Mouse (Mus musculus) midbrain, embryonic 11.5 days (tissue): ENCODE data around the gene Ccdc116. TPM values are rescaled to one million over a fixed set of nuclear protein-coding genes. Genes with fewer than 3 reads are reported as not detected.

Source experiments
- ATAC-seq: fragments of 200-750 bp; cut with Nextera tagmentation; 2 replicates; pipeline ENCODE4 v1.8.0; 2017; ENCODE audit warnings: moderate TSS enrichment, moderate library complexity; ENCODE audit not compliant: low FRiP score
- DNase-seq: peaks from one replicate; pipeline ENCODE4 v3.0.0; 2015; ENCODE audit warnings: low spot score; ENCODE audit errors: missing footprints
- H3K27ac ChIP-seq: fragments of 300-500 bp; sonication (generic); 2 replicates; pipeline ENCODE4 v1.5.1; 2014; ENCODE audit warnings: low read depth, low read length
- H3K27me3 ChIP-seq: fragments of 300-500 bp; sonication (generic); 2 replicates; pipeline ENCODE4 v1.6.1; 2014; ENCODE audit warnings: mild to moderate bottlenecking, low read length, moderate library complexity, mixed read lengths; ENCODE audit not compliant: control insufficient read depth, insufficient read depth
- H3K36me3 ChIP-seq: fragments of 300-500 bp; sonication (generic); 2 replicates; pipeline ENCODE4 v1.6.1; 2014; ENCODE audit warnings: mild to moderate bottlenecking, low read length, moderate library complexity, mixed read lengths; ENCODE audit not compliant: control insufficient read depth, insufficient read depth
- H3K4me1 ChIP-seq: fragments of 300-500 bp; sonication (generic); 2 replicates; pipeline ENCODE4 v1.6.1; 2014; ENCODE audit warnings: low read length; ENCODE audit not compliant: control insufficient read depth, insufficient read depth
- H3K4me2 ChIP-seq: fragments of 300-500 bp; sonication (generic); 2 replicates; pipeline ENCODE4 v1.6.1; 2014; ENCODE audit warnings: mild to moderate bottlenecking, moderate library complexity
- H3K4me3 ChIP-seq: fragments of 300-500 bp; sonication (generic); 2 replicates; pipeline ENCODE4 v1.5.1; 2014; ENCODE audit warnings: low read depth, low read length
- H3K9ac ChIP-seq: fragments of 300-500 bp; sonication (generic); 2 replicates; pipeline ENCODE4 v1.6.1; 2014; ENCODE audit warnings: low read length
- H3K9me3 ChIP-seq: fragments of 300-500 bp; sonication (generic); 2 replicates; pipeline ENCODE4 v1.6.1; 2016; ENCODE audit warnings: low read length; ENCODE audit not compliant: control insufficient read depth
- WGBS: fragments of 180-500 bp; shearing (Covaris S2); extraction: QIAGEN DNeasy Blood & Tissue Kit; methylation state at CpG from one replicate; pipeline ENCODE4 v1.1.7; 2014; 5-methylcytosine and 5-hydroxymethylcytosine counted together
- microRNA counts: library from miRNA; unstranded; fragments of <30 nt; microRNA quantifications from one replicate; lab custom pipeline; 2015
- microRNA-seq: library from miRNA; unstranded; fragments of <30 nt; microRNA quantifications from one replicate; pipeline ENCODE4, GENCODE M21; 2017
- polyA plus RNA-seq: library from polyadenylated mRNA; unstranded; fragments of >200 nt; fragmentation: Nextera tagmentation; extraction: Ambion mirVana; gene quantifications from 2 replicates; pipeline ENCODE4 v1.2.1, GENCODE M21; 2014

Gene Ccdc116
- polyA plus RNA-seq, 1 experiment from 2014 or later, result 0.40 TPM

DNA sequence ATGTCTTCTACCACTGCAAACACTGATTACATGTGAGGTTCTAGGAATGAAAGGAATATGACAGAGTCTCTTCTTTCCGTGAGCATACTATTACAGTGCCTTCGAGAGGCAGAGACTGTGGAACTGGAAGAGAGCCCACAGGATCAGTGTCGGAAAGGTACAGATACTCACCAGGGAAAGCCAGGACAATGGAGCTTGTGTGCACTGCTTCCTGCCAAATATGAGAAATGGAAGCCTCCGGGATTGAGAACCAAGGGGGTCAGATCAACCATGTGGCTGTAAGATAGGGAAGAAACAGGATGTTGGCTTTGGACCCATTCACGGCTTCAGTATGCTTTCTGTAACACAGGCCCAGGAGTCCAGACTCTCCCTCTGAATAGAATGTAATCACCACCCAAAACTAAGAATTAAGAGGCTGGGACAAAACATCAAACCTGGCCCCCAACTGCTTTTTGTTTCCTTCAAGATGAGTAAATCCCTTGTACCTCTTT lies 29.7 kb downstream of the Ccdc116 start:
- Histone ChIP-seq H3K4me2 (no peak overlapping the region), H3K27me3 (no peaks in the 10 kb centered on the region), H3K36me3 (peaks cover 20% of the 10 kb centered on the region), H3K4me3 (no peak overlapping the region), H3K9me3 (no peaks in the 10 kb centered on the region), H3K9ac (no peak overlapping the region), H3K4me1 (peaks cover 7% of the 10 kb centered on the region), H3K27ac (no peak overlapping the region)
- no peak for DNase-seq
- WGBS, result 94% methylated on average over 5 of the region's 5 CpGs
- ATAC-seq, result no peak

DNA sequence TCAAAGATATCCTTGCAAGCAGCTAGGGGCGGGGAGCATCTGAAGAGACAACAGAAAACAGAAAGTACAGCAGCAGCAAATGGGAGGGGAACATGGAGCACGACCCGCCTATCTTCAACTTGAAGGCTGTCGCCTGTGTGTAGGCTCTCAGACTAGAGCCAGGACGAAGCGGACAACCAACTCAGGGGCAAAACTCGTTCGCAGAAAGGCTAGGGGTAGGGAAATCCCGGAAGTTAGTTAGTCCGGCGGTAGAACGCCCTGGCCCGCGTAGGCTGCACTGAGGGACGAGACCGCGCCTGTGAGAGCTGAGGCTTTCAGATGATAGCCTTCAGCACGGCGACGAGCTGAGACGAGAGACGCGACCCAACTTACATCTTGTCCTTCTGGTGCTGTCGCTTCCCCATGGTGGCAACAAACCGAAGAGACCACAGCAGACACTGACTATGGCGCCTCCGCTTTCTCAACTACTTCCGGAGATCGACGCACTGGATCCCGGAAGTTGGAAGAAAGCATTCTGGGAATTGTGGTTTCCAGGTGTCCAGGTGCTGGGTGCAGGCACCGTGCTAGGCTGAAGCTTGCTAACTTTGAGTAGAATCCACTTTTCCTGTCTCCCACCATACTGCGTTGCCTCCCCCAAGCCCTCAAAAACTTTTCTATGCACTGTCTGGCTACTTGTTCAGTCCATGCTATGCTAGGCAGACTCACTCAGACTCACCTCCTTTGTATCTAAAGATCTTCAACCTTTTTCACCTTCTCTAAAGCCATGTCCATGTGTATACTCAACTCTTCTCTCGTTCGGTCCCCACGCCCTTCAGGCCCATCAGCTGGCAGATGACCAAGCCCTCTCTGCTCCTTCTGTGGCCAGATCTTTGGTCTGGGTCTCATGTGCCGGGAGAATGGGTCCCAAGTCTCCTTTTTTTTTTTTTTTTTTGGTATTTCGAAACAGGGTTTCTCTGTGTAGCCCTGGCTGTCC lies 36.0 kb downstream of the Ccdc116 start, which contains the start of gene Ppil2:
Ppil2 (minus strand) TSS at position 487 of the 973 bp plus-strand sequence.
- peak; percentile 83 for ATAC-seq
- 6% methylated on average over 37 of the region's 38 CpGs for WGBS
- no peak within 1 kb of the TSS; the same call in 1 of the 2 replicates for H3K27ac ChIP-seq

DNA sequence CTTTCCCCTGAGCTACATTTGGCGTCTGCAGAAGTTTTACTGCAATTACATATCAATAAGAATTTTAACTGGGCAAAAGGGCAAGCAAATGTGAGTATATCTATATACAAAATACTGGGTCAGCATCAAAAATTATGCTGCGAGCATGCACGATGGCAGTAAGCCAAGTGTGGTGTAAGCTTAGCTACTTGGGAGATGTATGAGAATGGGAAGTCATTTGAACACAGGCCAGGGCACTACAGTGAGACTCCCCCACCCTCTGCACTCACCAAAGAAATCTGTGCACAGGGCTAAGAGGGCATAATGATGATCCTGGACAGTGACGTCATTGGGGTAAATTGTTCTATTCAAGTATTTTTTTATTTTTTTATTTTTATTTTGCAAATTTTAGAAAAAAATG lies 42.4 kb downstream of the Ccdc116 start:
- peaks cover 11% of the 10 kb centered on the region for H3K36me3 ChIP-seq
- no peaks in the 10 kb centered on the region for H3K4me1 ChIP-seq
- WGBS, result 94% methylated on average over 4 of the region's 4 CpGs

More for the DNA sequence above, 36.0 kb downstream of the Ccdc116 start, which contains the start of gene Ppil2:
- H3K4me3 ChIP-seq, result peak within 1 kb of the TSS; percentile 83
- peaks cover 9% of the 10 kb centered on the region; the same call in 1 of the 2 replicates for H3K36me3 ChIP-seq
- H3K4me2 ChIP-seq, result peak within 1 kb of the TSS; percentile 65
- peak; percentile 97 for DNase-seq
- H3K4me1 ChIP-seq, result peaks cover 5% of the 10 kb centered on the region; the same call in 1 of the 2 replicates
- no peaks in the 10 kb centered on the region for H3K27me3 ChIP-seq
- H3K9ac ChIP-seq, result peak within 1 kb of the TSS; percentile 74
- no peaks in the 10 kb centered on the region for H3K9me3 ChIP-seq

DNA sequence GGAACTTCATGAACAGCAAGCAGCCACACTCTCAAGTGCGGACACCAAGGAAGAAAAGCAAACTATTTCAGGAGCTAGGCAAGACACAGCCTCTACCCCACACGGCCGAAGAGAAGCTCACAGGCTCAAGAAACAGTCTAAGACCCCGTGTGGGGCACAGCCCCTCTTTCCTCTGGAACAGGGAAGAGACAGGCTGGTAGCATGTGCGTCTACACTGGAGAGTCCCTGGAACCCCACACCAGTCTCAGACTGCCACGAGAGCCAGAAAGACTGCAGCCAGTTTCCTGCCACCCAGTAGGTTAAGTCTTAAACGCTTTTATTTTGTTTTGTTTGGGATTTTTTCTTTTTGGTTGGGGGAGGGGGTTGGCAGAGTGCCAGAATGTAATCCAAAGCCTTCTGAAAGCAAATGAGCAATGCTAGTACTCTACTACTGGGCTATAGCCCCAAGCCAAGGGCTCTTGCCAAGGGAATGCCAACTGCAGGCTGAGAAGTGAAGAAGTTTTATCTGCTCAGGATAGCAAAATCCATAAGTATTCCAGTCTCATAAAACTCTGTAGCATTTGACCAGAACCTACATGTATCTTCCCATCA lies 44.3 kb downstream of the Ccdc116 start:
- Histone ChIP-seq H3K27ac (no peak overlapping the region), H3K4me2 (no peak overlapping the region), H3K9me3 (no peaks in the 10 kb centered on the region), H3K9ac (no peak overlapping the region), H3K36me3 (peaks cover 13% of the 10 kb centered on the region), H3K27me3 (no peaks in the 10 kb centered on the region), H3K4me3 (no peak overlapping the region), H3K4me1 (no peaks in the 10 kb centered on the region)
- no peak for ATAC-seq
- 82% methylated on average over 7 of the region's 7 CpGs for WGBS
- no peak for DNase-seq

More for the DNA sequence above, 42.4 kb downstream of the Ccdc116 start:
- no peaks in the 10 kb centered on the region for H3K9me3 ChIP-seq
- ATAC-seq, result no peak
- no peak overlapping the region for H3K4me3 ChIP-seq
- no peak overlapping the region for H3K4me2 ChIP-seq
- H3K9ac ChIP-seq, result no peak overlapping the region
- H3K27me3 ChIP-seq, result no peaks in the 10 kb centered on the region
- no peak for DNase-seq
- H3K27ac ChIP-seq, result no peak overlapping the region

DNA sequence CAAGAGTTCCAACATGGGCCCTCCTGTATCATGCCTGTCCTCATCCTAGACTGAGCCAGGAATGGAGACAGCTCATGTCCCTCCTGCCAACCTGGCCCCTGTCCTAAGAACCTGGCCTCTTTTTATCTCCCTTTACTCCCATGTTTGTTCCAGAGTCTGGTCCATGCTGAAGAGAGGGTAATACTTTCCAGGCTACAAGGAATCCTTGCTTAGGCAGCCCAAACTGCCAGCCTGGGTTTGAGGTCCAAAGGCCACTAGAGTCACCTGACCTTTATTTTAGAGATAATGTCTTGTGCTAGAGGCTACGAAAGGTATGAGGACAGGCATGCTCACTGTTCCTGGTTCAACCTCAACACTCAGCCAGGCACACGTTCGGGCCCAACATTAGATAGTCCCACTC lies 50.1 kb downstream of the Ccdc116 start:
- Histone ChIP-seq H3K9me3 (no peaks in the 10 kb centered on the region), H3K9ac (no peak overlapping the region), H3K27ac (no peak overlapping the region), H3K4me2 (no peak overlapping the region), H3K4me1 (no peaks in the 10 kb centered on the region), H3K27me3 (no peaks in the 10 kb centered on the region), H3K36me3 (peaks cover 27% of the 10 kb centered on the region), H3K4me3 (no peak overlapping the region)
- WGBS, result 97% methylated on average over 3 of the region's 3 CpGs
- no peak for ATAC-seq
- no peak for DNase-seq

MicroRNAs within 50 kb of the gene (microRNA counts, 519-probe panel; counts per million panel counts)
- 6,829 counts per million, percentile 91 among the panel's probes with 10 or more counts for microRNA mmu-miR-130b (lab: Ali Mortazavi, UCI)
- microRNA mmu-miR-301b (lab: Ali Mortazavi, UCI), result 4,312 counts per million, percentile 37 among the panel's probes with 10 or more counts

Small RNA genes within 50 kb of the gene (microRNA-seq; reads per million reads assigned to microRNA genes)
- gene Mir130b (12,846 reads per million, percentile 97 among the genes with 10 or more reads in this experiment), gene Mir301b (309 reads per million, percentile 67 among the genes with 10 or more reads in this experiment)

Other genes starting within 250 kb of the Ccdc116 start
- gene Mapk1, start 163.8 kb downstream of the Ccdc116 start, polyA plus RNA-seq, result 198 and 214 TPM in 2 replicates
- 123 and 127 TPM in 2 replicates for gene Ypel1, start 77.5 kb downstream of the Ccdc116 start, polyA plus RNA-seq
- 142 and 147 TPM in 2 replicates for gene Ppil2, start 36.0 kb downstream of the Ccdc116 start, polyA plus RNA-seq
- gene 2610318N02Rik, start 22.1 kb downstream of the Ccdc116 start, polyA plus RNA-seq, result 94.9 and 108 TPM in 2 replicates
- gene Sdf2l1, start 14.8 kb downstream of the Ccdc116 start, polyA plus RNA-seq, result 59.7 and 62.9 TPM in 2 replicates
- gene Ydjc, start 2.6 kb downstream of the Ccdc116 start, polyA plus RNA-seq, result 6.8 and 9.2 TPM in 2 replicates
- gene Ube2l3, start 55.4 kb upstream of the Ccdc116 start, polyA plus RNA-seq, result 429 and 446 TPM in 2 replicates
- 1.2 and 1.7 TPM in 2 replicates for gene Rimbp3, start 61.4 kb upstream of the Ccdc116 start, polyA plus RNA-seq
- 10.3 and 10.8 TPM in 2 replicates for gene Hic2, start 86.3 kb upstream of the Ccdc116 start, polyA plus RNA-seq
- gene Tmem191c, start 128.8 kb upstream of the Ccdc116 start, polyA plus RNA-seq, result 6.8 and 7.4 TPM in 2 replicates
- gene Serpind1, start 184.1 kb upstream of the Ccdc116 start, polyA plus RNA-seq, result 0.22 and 0.28 TPM in 2 replicates